Mouse (Mus musculus): ENCODE results near the gene Oasl2. TPM values are rescaled to one million over a fixed set of nuclear protein-coding genes. Genes with fewer than 3 reads are reported as not detected.
A peak's percentile ranks its signal among the peaks of the same experiment; 100 is the strongest.
"Not testable (repeated sequence)": the region's sequence is repeated elsewhere in the genome, so short reads cannot be mapped to it uniquely, and the experiment has no call there.

Gene Oasl2
- not detected in 2 replicates for total RNA-seq (2012; rRNA removed)
- not detected in 2 replicates for total RNA-seq (2014; rRNA removed)
- polyA plus RNA-seq (2012; ENCODE audit: insufficient read length, low read depth) = 0.31 and 0.38 TPM in 2 replicates

- peaks cover 4 to 15% of the 10 kb centered on the region in 2 experiments; a peak in 3 of 4 replicates for H3K4me1 ChIP-seq (ENCODE audit: control insufficient read depth in 1 of 2, insufficient read depth in 2 of 2)
- peaks cover 4% of the 10 kb centered on the region for H3K27me3 ChIP-seq (replicated peaks)
- no peaks in the 10 kb centered on the region for H3K36me3 ChIP-seq (replicated peaks in 1 of 2; ENCODE audit: control insufficient read depth in 1 of 2, insufficient read depth in 1 of 2, low read length in 1 of 2)
- H3K27ac ChIP-seq (ENCODE audit: insufficient read depth, low read depth) = no peak within 1 kb of the TSS
- in situ Hi-C loops (cut with MboI; ENCODE audit: low pct_ligation_motif_present, low pct_unique_long_range_greater_than_20kb, low sequenced_read_pairs) (no loop called here), dilution Hi-C loops (cut with MboI; ENCODE audit: extremely low pct_ligation_motif_present, extremely low pct_unique_long_range_greater_than_20kb, low sequenced_read_pairs) (no loop called here)
- peak within 1 kb of the TSS in 1 of 3 experiments; percentile 35 for H3K4me3 ChIP-seq (replicated peaks in 1 of 3; ENCODE audit: low read depth in 2 of 3, low read length in 2 of 3, poor library complexity in 1 of 3)
- no peaks in the 10 kb centered on the region for H3K79me2 ChIP-seq (replicated peaks; ENCODE audit: control insufficient read depth, extremely low read depth, insufficient read depth, poor library complexity, severe bottlenecking)
- H3K9me3 ChIP-seq (replicated peaks; ENCODE audit: low read length) = no peaks in the 10 kb centered on the region
- H3K9ac ChIP-seq (ENCODE audit: insufficient read depth, low read depth) = no peak within 1 kb of the TSS
- H3K4me2 ChIP-seq (ENCODE audit: insufficient read depth, low read depth, poor library complexity, severe bottlenecking) = peak within 1 kb of the TSS; percentile 70
- no peak for DNase-seq (ENCODE audit: extremely low read depth)
- TF ChIP-seq ZNF384 (IDR thresholded peaks at IDR 0.05; ENCODE audit: low read depth, low read length) (peak; percentile 59; the same call in 1 of the 2 replicates), CHD2 (IDR thresholded peaks at IDR 0.05; ENCODE audit: low read length) (no peak)
Measured at GRCm38 (mm10) chr5:114896688-114897373, at the start of gene Oasl2. Oasl2 (plus strand) TSS chr5:114896936.

- Histone ChIP-seq H3K4me3 (replicated peaks in 1 of 3; ENCODE audit: low read depth in 2 of 3, low read length in 2 of 3, poor library complexity in 1 of 3) (no peak overlapping the region), H3K36me3 (replicated peaks in 1 of 2; ENCODE audit: control insufficient read depth in 1 of 2, insufficient read depth in 1 of 2, low read length in 1 of 2) (no peaks in the 10 kb centered on the region), H3K9ac (ENCODE audit: insufficient read depth, low read depth) (no peak overlapping the region), H3K79me2 (replicated peaks; ENCODE audit: control insufficient read depth, extremely low read depth, insufficient read depth, poor library complexity, severe bottlenecking) (no peaks in the 10 kb centered on the region), H3K4me1 (ENCODE audit: control insufficient read depth in 1 of 2, insufficient read depth in 2 of 2) (peaks cover 8 to 16% of the 10 kb centered on the region in 2 experiments), H3K4me2 (ENCODE audit: insufficient read depth, low read depth, poor library complexity, severe bottlenecking) (no peak overlapping the region), H3K27me3 (replicated peaks) (peaks cover 3% of the 10 kb centered on the region), H3K27ac (ENCODE audit: insufficient read depth, low read depth) (no peak overlapping the region), H3K9me3 (replicated peaks; ENCODE audit: low read length) (no peaks in the 10 kb centered on the region)
- no peak for TF ChIP-seq MXI1 (IDR thresholded peaks at IDR 0.05; ENCODE audit: low read depth, low read length)
- TF ChIP-seq HCFC1 (IDR thresholded peaks at IDR 0.05; ENCODE audit: low read depth, low read length) = no peak
- no peak for TF ChIP-seq MAFK (IDR thresholded peaks at IDR 0.05; ENCODE audit: insufficient replicate concordance, low read length)
- TF ChIP-seq IRF4 (IDR thresholded peaks at IDR 0.05; ENCODE audit: low read depth, low read length) = no peak
- no peak for TF ChIP-seq CHD2 (IDR thresholded peaks at IDR 0.05; ENCODE audit: low read length)
- TF ChIP-seq CTCF (conservative IDR thresholded peaks at IDR 0.05 in 1 of 2, IDR thresholded peaks at IDR 0.05 in 1 of 2; ENCODE audit: low read depth in 2 of 2, low read length in 2 of 2) = no peak
- TF ChIP-seq EP300 (IDR thresholded peaks at IDR 0.05; ENCODE audit: low read length) = no peak
- TF ChIP-seq SIN3A (IDR thresholded peaks at IDR 0.05; ENCODE audit: low read length) = no peak
- TF ChIP-seq GABPA (IDR thresholded peaks at IDR 0.05; ENCODE audit: insufficient replicate concordance, low read depth, low read length) = no peak
- TF ChIP-seq MAZ (IDR thresholded peaks at IDR 0.05; ENCODE audit: low read depth, low read length) = no peak
- TF ChIP-seq TCF12 (IDR thresholded peaks at IDR 0.05; ENCODE audit: low read depth, low read length) = no peak
- TF ChIP-seq JUND (conservative IDR thresholded peaks at IDR 0.05; ENCODE audit: low read depth, low read length) = no peak
- no peak for TF ChIP-seq MYC (IDR thresholded peaks at IDR 0.05; ENCODE audit: low read depth, low read length)
- TF ChIP-seq MAX (IDR thresholded peaks at IDR 0.05; ENCODE audit: low read length) = no peak
- TF ChIP-seq NRF1 (IDR thresholded peaks at IDR 0.05; ENCODE audit: low read depth, low read length) = no peak
- no peak for TF ChIP-seq ZMIZ1 (IDR thresholded peaks at IDR 0.05; ENCODE audit: low read depth, low read length)
- TF ChIP-seq ZKSCAN1 (IDR thresholded peaks at IDR 0.05; ENCODE audit: borderline replicate concordance, low read depth, low read length) = no peak
- no peak for TF ChIP-seq JUN (IDR thresholded peaks at IDR 0.05; ENCODE audit: insufficient read depth, low read depth, low read length)
- no peak for DNase-seq (ENCODE audit: extremely low read depth)
- dilution Hi-C loops (cut with MboI; ENCODE audit: extremely low pct_ligation_motif_present, extremely low pct_unique_long_range_greater_than_20kb, low sequenced_read_pairs) (no loop called here), in situ Hi-C loops (cut with MboI; ENCODE audit: low pct_ligation_motif_present, low pct_unique_long_range_greater_than_20kb, low sequenced_read_pairs) (no loop called here)
Measured at GRCm38 (mm10) chr5:114851565-114852236, 45.0 kb upstream of the Oasl2 start.

DNA sequence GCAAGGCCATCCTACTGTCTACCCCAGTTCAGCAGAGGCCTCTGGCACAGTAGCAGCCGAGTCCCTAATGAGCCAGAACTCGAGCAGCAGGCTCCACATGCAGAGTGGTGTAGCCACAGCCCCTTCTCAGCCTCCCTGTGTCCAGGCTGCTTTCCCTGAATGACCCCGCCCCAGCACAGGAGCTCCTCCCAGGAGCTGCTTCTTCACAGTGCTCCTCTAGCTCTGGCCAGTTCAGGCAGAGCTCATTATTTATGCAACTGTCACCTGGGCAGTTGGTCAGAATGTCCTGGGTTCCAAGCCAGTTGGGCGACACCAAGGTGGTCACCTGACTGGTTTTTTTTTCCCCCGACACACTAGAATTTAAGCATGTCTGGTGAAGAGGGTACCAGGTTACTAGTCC, 43.4 kb upstream of the Oasl2 start, which contains the start of gene 4930519G04Rik:
TSS of gene 4930519G04Rik (plus strand) at position 301 of the 400 bp plus-strand sequence.
- dilution Hi-C loops (cut with MboI; ENCODE audit: extremely low pct_ligation_motif_present, extremely low pct_unique_long_range_greater_than_20kb, low sequenced_read_pairs); H3K27me3 ChIP-seq (replicated peaks); H3K79me2 ChIP-seq (replicated peaks; ENCODE audit: control insufficient read depth, extremely low read depth, insufficient read depth, poor library complexity, severe bottlenecking); DNase-seq (ENCODE audit: extremely low read depth); H3K4me3 ChIP-seq (replicated peaks in 1 of 3; ENCODE audit: low read depth in 2 of 3, low read length in 2 of 3, poor library complexity in 1 of 3); in situ Hi-C loops (cut with MboI; ENCODE audit: low pct_ligation_motif_present, low pct_unique_long_range_greater_than_20kb, low sequenced_read_pairs); H3K27ac ChIP-seq (ENCODE audit: insufficient read depth, low read depth); H3K9ac ChIP-seq (ENCODE audit: insufficient read depth, low read depth); H3K4me2 ChIP-seq (ENCODE audit: insufficient read depth, low read depth, poor library complexity, severe bottlenecking); H3K9me3 ChIP-seq (replicated peaks; ENCODE audit: low read length); H3K36me3 ChIP-seq (replicated peaks in 1 of 2; ENCODE audit: control insufficient read depth in 1 of 2, insufficient read depth in 1 of 2, low read length in 1 of 2): not testable (repeated sequence)
- peaks cover 8 to 16% of the 10 kb centered on the region in 2 experiments for H3K4me1 ChIP-seq (ENCODE audit: control insufficient read depth in 1 of 2, insufficient read depth in 2 of 2)
